Mouse (Mus musculus) small intestine, adult 2 months (tissue): ENCODE data around the gene Smg5.

ENCODE experiments used
- CTCF ChIP-seq: fragments of 200-500 bp; IDR thresholded peaks from 2 replicates; pipeline ENCODE4 v1.5.1; 2012; ENCODE audit warnings: low read depth, mild to moderate bottlenecking, control low read depth, inconsistent platforms, low read length, moderate library complexity, mixed read lengths; ENCODE audit not compliant: insufficient replicate concordance, insufficient read length; ENCODE audit errors: extremely low read depth
- POLR2A ChIP-seq: fragments of 200-500 bp; IDR thresholded peaks from 2 replicates; pipeline ENCODE4 v1.6.1; 2012; ENCODE audit warnings: low read depth, mild to moderate bottlenecking, control low read depth, inconsistent platforms, low read length, moderate library complexity

DNA sequence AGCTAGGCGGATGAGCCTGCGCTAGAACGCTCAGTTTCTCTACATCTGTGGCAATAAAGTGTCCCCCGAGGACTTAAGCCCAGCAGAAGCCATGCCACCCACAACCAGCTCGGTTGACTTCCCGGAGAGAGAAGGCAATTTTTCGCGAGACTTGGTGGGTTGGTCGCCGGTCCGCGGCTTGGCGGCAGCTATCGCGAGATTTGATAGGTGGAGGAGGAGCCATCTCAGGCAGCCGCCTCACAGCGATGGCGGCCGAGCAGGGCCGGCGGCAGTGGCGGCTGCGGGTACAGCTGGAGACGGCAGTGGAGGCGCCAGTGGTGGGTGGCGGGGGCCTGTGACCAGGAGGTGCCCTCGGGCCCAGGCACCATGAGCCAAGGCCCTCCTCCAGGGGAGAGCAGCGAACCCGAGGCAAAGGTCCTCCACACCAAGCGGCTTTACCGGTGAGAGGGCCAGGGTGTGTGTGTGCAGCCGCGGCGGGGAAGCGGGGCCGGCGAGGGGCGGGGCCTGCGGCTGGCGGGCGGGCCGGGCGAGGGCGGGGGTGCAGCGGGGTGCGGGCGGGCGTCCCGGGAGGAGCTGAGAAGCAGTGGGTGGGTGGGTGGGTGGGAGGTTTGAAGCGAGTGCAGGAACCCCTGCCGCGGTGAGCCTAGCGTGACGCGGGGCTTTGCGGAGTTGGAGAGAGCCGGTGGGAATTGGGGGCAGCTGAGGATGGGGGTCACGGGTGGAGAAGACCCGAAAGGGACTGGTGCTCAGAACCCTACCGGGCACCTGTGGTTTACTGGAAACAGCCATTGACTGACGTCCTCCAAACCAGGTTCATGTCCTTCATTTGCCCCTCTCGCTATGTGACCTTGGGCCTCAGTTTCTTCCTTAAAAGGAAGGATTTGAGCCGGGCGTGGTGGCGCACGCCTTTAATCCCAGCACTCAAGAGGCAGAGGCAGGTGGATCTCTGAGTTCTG, at the start of gene Smg5, which contains the start of gene Tmem79:
- TF ChIP-seq CTCF (no peak), POLR2A (no peak; the same call in none of the 2 replicates)
